Mouse (Mus musculus): ENCODE data around the gene Bank1.

Gene Bank1

GRCm38 (mm10) chr3:136251578-136251977, 74.3 kb downstream of the Bank1 start:
- no peak for DNase-seq

GRCm38 (mm10) chr3:136247331-136247730, 78.5 kb downstream of the Bank1 start:
- no peak for DNase-seq

GRCm38 (mm10) chr3:136244931-136245330, 80.9 kb downstream of the Bank1 start:
- no peak for DNase-seq

- no peak for DNase-seq
Observed at GRCm38 (mm10) chr3:136238790-136239189, 87.1 kb downstream of the Bank1 start.

- DNase-seq = no peak
Observed at GRCm38 (mm10) chr3:136233507-136233906, 92.4 kb downstream of the Bank1 start.

- no peak for DNase-seq
Observed at GRCm38 (mm10) chr3:136230602-136231151, 95.2 kb downstream of the Bank1 start.

GRCm38 (mm10) chr3:136189661-136190228, 136.1 kb downstream of the Bank1 start:
- no peak for DNase-seq

GRCm38 (mm10) chr3:136186548-136187113, 139.2 kb downstream of the Bank1 start:
- no peak for DNase-seq

- DNase-seq = no peak
Observed at GRCm38 (mm10) chr3:136171631-136172030, 154.2 kb downstream of the Bank1 start.

GRCm38 (mm10) chr3:136168071-136168470, 157.8 kb downstream of the Bank1 start:
- no peak for DNase-seq

GRCm38 (mm10) chr3:136166671-136167070, 159.2 kb downstream of the Bank1 start:
- DNase-seq = no peak

GRCm38 (mm10) chr3:136166033-136166361, 159.9 kb downstream of the Bank1 start:
- DNase-seq = no peak

GRCm38 (mm10) chr3:136165167-136166032, 160.5 kb downstream of the Bank1 start:
- DNase-seq = no peak

GRCm38 (mm10) chr3:136158059-136158458, 167.8 kb downstream of the Bank1 start:
- no peak for DNase-seq

- DNase-seq = no peak
Observed at GRCm38 (mm10) chr3:136155555-136155954, 170.3 kb downstream of the Bank1 start.

GRCm38 (mm10) chr3:136150886-136151285, 175.0 kb downstream of the Bank1 start:
- no peak for DNase-seq

GRCm38 (mm10) chr3:136147166-136147565, 178.7 kb downstream of the Bank1 start:
- no peak for DNase-seq

GRCm38 (mm10) chr3:136132013-136132412, 193.9 kb downstream of the Bank1 start:
- no peak for DNase-seq

GRCm38 (mm10) chr3:136115478-136116215, 210.2 kb downstream of the Bank1 start:
- no peak for DNase-seq

- no peak for DNase-seq
Observed at GRCm38 (mm10) chr3:136109411-136110139, 216.3 kb downstream of the Bank1 start.

GRCm38 (mm10) chr3:136106452-136106851, 219.4 kb downstream of the Bank1 start:
- DNase-seq = no peak

- DNase-seq = no peak
Observed at GRCm38 (mm10) chr3:136103339-136103738, 222.5 kb downstream of the Bank1 start.
